Mouse (Mus musculus): ENCODE measurements around the gene Gm17428. TPM values are rescaled to one million over a fixed set of nuclear protein-coding genes. Genes with fewer than 3 reads are reported as not detected.
A peak's percentile ranks its signal among the peaks of the same experiment; 100 is the strongest.
"Not testable (repeated sequence)": the region's sequence is repeated elsewhere in the genome, so short reads cannot be mapped to it uniquely, and the experiment has no call there.

Gene Gm17428
- total RNA-seq (2015) (not detected in 2 replicates), total RNA-seq (2017) (not detected in 2 replicates)

- ATAC-seq (replicated peaks; ENCODE audit: poor library complexity): no peak
These were observed at the start of gene Gm17428 for GRCm38 (mm10) chr14:54976633-54977032. Gm17428 (plus strand) TSS chr14:54976933.

GRCm38 (mm10) chr14:54927296-54927695 lies 49.4 kb upstream of the Gm17428 start:
- no peak for ATAC-seq (replicated peaks; ENCODE audit: poor library complexity)

DNA sequence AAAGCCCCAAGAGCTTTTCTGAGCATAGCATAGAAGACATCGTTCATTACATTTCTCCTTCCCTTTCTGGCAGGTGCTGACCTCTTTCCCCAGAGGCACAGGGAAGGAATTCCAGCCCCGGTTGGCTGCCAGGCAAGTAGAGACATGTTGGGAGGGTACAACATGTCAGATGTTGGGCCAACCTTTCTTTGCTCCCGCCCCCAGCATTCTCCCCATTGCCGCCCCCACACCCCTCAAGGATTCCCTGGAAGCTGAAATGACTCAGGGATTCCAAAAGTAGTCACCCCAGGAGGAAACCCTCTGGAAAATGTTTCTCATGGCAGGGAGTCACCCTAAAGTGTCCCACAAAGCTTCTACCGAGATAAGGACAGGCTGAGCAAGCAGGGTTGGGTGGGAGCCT lies 46.9 kb upstream of the Gm17428 start:
- ATAC-seq (replicated peaks; ENCODE audit: poor library complexity): no peak

- ATAC-seq (replicated peaks; ENCODE audit: poor library complexity): no peak
These were observed 46.3 kb upstream of the Gm17428 start for GRCm38 (mm10) chr14:54930431-54930830.

- ATAC-seq (replicated peaks; ENCODE audit: poor library complexity): no peak
These were observed 44.0 kb upstream of the Gm17428 start, which contains the start of gene Il25 for GRCm38 (mm10) chr14:54932645-54933150. Il25 (plus strand) TSS chr14:54932695.

GRCm38 (mm10) chr14:54935904-54936830 lies 40.6 kb upstream of the Gm17428 start, which contains the start of gene Cmtm5:
Cmtm5 (plus strand) TSS chr14:54936261.
- no peak for ATAC-seq (replicated peaks; ENCODE audit: poor library complexity)

DNA sequence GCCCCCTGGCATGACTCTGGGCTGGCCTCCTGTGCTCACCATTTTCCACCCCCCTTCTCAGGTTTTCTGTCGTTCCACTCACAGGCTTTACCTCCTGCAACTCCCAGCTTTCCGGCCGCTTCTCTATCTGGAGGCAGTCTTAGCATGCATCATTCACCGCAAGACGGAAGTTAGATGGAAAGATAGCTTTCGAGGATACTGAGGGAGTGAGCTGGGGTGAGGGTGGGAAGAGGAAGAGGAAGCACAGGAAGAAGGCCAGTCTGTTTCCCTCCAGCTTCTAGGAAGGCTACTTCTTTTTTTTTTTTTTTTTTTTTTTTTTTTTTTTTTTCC lies 39.9 kb upstream of the Gm17428 start:
- peak; percentile 61 for ATAC-seq (replicated peaks; ENCODE audit: poor library complexity)

- no peak for ATAC-seq (replicated peaks; ENCODE audit: poor library complexity)
These were observed 39.2 kb upstream of the Gm17428 start for GRCm38 (mm10) chr14:54937361-54938182.

DNA sequence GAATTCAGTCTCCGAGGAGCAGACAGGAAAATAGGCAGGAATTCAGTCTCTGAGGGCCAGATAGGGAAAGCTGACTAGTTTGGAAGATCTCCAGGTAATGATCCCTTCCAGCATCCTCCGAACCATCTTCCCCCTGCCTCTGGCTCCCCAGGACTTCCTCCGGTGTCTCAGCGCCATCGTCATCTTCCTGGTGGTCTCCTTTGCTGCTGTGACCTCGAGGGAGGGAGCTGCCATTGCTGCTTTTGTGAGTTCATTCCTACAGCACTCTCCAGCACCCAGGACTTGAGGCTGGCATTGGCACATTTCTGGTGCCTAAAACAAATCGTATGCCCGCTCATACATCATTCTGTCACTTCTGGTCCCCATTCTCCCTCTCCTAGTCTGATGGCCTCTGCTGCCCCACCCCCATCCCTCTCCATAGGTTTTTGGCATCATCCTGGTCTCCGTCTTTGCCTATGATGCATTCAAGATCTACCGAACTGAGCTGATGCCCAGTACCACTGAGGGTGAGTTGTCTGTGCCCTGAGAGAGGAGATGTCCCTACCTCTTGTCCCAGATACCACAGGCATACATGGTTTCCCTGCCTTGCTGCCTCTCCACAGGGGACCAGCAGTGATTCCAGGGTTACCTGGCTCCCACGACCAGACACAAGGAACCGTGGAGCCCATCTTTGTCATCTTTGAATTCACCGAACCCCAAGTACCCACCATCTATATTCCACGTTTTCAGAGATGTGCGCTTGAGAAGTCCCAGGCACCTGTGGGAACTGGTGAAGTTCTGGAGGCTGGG lies 38.1 kb upstream of the Gm17428 start:
- no peak for ATAC-seq (replicated peaks; ENCODE audit: poor library complexity)

GRCm38 (mm10) chr14:54939434-54940175 lies 37.1 kb upstream of the Gm17428 start:
- peak; percentile 76 for ATAC-seq (replicated peaks; ENCODE audit: poor library complexity)

DNA sequence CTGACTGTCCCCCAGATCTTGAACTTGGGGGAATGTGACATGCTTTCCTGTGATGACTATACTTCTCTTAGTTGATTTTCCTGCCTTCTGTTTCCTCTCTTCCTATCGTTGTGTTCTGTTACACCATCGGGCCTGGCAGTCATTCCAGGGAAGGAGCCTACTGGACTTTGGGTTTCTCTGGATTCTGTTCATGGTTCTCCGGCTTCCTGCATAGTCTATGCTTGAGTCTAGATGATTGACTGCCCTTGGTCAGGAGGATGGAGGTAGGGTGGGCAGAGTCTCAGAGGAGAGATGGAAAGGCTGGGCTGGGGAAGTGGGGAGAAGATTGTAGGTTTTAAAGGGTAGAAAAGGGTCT lies 36.6 kb upstream of the Gm17428 start:
- no peak for ATAC-seq (replicated peaks; ENCODE audit: poor library complexity)

DNA sequence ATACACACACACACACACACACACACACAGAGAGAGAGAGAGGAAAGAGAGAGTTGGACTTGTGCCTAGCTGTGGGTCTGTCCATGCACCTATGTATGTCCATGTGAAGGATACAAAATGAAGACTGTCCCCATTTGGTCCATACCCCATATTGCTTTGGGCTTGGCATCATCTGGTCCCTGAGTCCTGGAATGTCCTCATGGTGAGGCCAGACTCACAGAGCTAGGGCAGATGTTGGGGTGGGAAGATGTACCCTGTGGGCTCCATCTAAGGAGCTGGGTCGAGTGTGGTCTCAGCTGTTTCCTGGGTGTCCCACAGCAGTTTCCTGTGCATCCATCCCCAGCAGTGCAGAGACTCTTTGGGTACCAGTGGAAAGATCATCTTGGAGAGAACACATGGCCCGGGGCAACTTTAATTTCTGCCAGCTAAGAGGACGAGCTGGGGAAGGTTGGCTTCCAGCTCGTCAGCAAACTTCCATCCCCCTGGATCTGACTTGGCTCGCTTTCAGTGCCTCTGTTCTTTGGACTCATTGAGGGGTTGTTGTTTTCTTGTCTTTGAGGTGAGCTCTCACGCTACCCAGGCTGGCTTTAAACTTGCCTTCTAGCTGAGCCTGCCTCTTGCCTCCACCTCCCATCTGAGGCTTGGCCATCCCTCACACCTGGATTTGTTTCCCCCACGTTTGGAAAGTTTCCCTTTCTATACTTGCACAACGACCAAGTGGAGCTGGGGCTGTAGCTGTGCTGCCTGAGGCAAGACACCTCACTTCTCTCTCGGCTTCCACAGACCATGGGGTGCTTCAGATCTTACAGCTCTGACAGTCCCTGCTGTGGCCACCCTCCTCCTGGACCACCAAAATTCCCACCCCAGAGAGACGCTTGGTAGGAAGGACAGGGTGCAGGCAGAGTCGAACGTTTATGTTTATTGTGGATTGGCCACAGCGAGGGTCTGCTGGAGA lies 35.4 kb upstream of the Gm17428 start:
- ATAC-seq (replicated peaks; ENCODE audit: poor library complexity): no peak

DNA sequence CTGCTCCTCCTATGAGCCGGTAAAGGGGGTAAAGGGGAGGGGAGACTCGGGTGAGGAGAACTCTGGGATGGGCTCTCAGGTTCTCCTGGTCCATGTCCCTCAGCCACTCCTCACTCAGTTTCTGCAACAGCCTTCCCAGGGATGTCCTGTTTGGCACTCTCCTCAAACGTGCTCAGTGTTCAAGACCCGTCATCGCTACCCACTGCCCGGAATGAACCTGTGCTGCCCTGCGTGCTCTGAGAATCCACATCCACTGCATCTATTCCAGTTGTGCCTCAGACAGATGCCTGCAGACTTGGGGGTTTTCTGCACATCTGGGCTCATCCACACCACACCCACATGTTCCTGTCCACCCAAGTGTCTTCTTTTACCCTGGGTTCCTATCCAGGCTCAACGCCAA lies 34.3 kb upstream of the Gm17428 start:
- no peak for ATAC-seq (replicated peaks; ENCODE audit: poor library complexity)

DNA sequence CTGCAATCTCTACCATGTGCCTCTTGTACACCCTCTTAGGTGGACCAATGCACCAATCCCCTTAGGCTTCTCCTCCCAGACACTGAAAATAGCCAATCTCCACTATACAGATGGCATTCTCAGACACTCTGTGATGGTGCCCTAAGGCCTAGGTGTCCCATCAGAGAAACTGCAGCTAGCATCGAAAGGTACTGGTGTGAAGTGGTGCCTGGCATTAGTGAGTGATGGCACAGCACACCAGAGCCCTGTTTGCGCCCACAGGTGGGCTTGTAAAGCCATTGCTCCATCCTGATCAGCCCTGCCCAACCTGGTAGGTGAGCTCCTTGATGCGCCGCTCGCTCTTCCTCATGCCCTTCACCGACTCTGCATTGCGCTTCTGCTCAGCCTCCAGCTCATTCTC lies 32.8 kb upstream of the Gm17428 start:
- no peak for ATAC-seq (replicated peaks; ENCODE audit: poor library complexity)

- no peak for ATAC-seq (replicated peaks; ENCODE audit: poor library complexity)
These were observed 31.8 kb upstream of the Gm17428 start for GRCm38 (mm10) chr14:54944939-54945338.

GRCm38 (mm10) chr14:54945975-54946704 lies 30.6 kb upstream of the Gm17428 start:
- no peak for ATAC-seq (replicated peaks; ENCODE audit: poor library complexity)

DNA sequence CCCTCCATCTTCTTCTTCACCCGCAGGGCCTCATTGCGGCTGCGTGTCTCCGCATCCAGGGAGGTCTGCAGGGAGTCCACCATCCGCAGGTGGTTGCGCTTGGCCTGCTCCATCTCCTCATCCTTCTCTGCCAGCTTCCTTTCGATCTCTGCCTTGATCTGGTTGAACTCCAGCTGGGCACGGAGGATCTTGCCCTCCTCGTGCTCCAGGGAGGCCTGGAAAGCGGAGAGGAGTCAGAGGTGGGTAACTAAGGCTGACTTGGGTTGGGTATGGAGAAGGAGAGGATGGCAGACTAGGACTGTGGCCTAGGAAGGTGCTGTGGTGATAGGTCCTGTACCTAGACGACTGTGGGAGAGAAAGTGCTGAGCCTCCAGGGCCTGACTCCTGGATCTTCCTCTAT lies 29.7 kb upstream of the Gm17428 start:
- ATAC-seq (replicated peaks; ENCODE audit: poor library complexity): not testable (repeated sequence)

DNA sequence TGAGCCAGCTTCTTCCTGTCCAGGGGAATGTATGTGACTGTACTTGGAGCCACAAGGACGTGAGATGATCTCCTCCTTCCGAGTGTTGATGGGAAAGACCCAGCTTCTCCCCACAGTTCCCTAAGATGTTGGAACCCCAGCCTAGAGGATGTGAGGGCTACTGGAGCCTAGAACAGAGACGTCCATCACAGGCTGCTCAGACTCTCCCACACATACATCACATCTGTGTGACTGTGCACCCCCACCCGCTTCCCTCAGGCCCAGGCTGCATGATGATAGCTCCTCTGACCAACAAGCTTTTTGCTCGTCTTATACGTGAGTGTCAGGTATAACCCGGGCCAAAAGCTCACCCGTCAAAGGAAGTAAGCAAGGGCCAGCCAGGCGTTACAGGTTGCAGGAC lies 28.0 kb upstream of the Gm17428 start:
- no peak for ATAC-seq (replicated peaks; ENCODE audit: poor library complexity)
